Mouse (Mus musculus) MEL (cell line): ENCODE data around the gene Sox5.

Experiments
- CTCF ChIP-seq, 3 experiments: IDR thresholded peaks in 2 of 3; conservative IDR thresholded peaks in 1 of 3; 2 replicates each; pipeline ENCODE4 v1.5.1; 2011 to 2012; ENCODE audit warnings: low read length in 3 of 3, low read depth in 2 of 3, mild to moderate bottlenecking in 2 of 3, improper control_type of control experiment in 1 of 3, inconsistent platforms in 1 of 3, mixed read lengths in 1 of 3, moderate library complexity in 1 of 3; ENCODE audit not compliant: control insufficient read depth in 1 of 3, insufficient read depth in 1 of 3, poor library complexity in 1 of 3, severe bottlenecking in 1 of 3
- POLR2A ChIP-seq, 2 experiments: IDR thresholded peaks; 2 replicates each; pipeline ENCODE4 v1.6.1; 2011 to 2012; ENCODE audit warnings: low read length in 2 of 2, mild to moderate bottlenecking in 2 of 2, control low read depth in 1 of 2, improper control_type of control experiment in 1 of 2, low read depth in 1 of 2, moderate library complexity in 1 of 2; ENCODE audit not compliant: control insufficient read depth in 1 of 2, insufficient read depth in 1 of 2, poor library complexity in 1 of 2
- RAD21 ChIP-seq: IDR thresholded peaks from 2 replicates; pipeline ENCODE4 v1.6.1; 2011; ENCODE audit warnings: mild to moderate bottlenecking, low read depth, low read length, improper control_type of control experiment

DNA sequence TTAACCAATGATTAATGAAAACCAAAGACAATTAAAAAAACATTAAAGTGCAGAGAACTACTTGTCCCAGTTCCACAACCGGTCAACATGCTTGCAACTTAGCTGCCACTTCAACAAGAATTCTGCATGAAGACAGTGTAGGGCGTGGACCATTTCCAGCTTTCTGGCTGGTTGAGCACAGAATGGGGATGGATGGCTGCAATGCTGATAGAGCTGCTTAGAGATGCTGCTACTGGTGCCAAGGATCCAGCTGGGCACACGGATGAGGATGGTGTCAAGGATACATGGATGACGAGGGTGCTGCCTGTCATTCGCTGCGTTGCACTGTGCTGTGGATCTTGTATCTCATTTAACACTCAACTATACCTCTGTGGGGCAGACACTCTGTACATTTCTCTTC is 106.7 kb downstream of the Sox5 start:
- TF ChIP-seq RAD21 = no peak
- no peak for TF ChIP-seq CTCF (IDR thresholded peaks at IDR 0.05 in 2 of 3, conservative IDR thresholded peaks at IDR 0.05 in 1 of 3; ENCODE audit: control insufficient read depth in 1 of 3, insufficient read depth in 1 of 3, low read depth in 2 of 3, low read length in 3 of 3, poor library complexity in 1 of 3, severe bottlenecking in 1 of 3)
- TF ChIP-seq POLR2A (IDR thresholded peaks at IDR 0.05; ENCODE audit: control insufficient read depth in 1 of 2, insufficient read depth in 1 of 2, low read depth in 1 of 2, low read length in 2 of 2, poor library complexity in 1 of 2) = no peak
